33 mouse cellular contexts compared by ENCODE assay signal in the genomic region with DNA sequence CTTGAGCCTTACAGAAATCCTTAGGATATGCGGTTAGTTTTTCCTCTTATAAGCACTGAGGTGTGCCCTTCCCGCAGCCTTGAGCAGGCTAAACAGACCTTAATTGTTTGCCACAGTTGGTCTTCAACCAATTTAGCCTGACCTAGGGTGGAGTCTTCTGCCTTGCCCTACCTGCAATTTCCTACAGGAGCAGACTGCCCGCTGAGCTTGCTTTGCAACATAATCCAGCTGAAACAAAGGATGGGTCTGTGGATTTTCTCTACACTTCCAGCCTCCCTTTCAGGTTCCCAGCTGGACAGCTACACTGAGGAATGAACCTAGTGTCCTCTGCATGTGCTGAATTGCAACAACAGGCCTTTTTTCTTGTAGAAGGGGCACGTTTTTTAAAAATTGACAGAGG. TPM values are rescaled to one million over a fixed set of nuclear protein-coding genes. Genes with fewer than 3 reads are reported as not detected.
DNase-seq lines count a peak whose midpoint lies in the region; ATAC-seq and TF ChIP-seq lines count a peak whose summit lies in the region.
"Had no signal": no experiment of that assay in that cellular context is flagged by ENCODE, and none has a peak within 500 bp of the region (broad histone marks: within the 10 kb centered on the region; RNA-seq: fewer than 3 reads in every experiment).

No protein-coding gene starts in this region.

- TF ChIP-seq EP300 in stomach, postnatal 0 days (optimal IDR thresholded peaks at IDR 0.05): no peak

- peaks cover 26% of the 10 kb centered on the region for H3K4me1 ChIP-seq in forebrain, embryonic 10.5 days
- 0 out of 2 replicates have a peak, but pooled peaks cover 5% of the 10 kb centered on the region for H3K4me1 ChIP-seq in forebrain, embryonic 14.5 days (ENCODE audit: control insufficient read depth, insufficient read depth, low read length)
- no peaks in the 10 kb centered on the region for H3K4me1 ChIP-seq in stomach, postnatal 0 days (replicated peaks; ENCODE audit: control insufficient read depth, insufficient read depth)
- no peaks in the 10 kb centered on the region for H3K4me1 ChIP-seq in liver, embryonic 11.5 days (replicated peaks; ENCODE audit: control insufficient read depth, insufficient read depth, low read length)

- no peak overlapping the region for H3K4me2 ChIP-seq in forebrain, embryonic 14.5 days (ENCODE audit: low read length)
- no peak overlapping the region for H3K4me2 ChIP-seq in stomach, postnatal 0 days (replicated peaks; ENCODE audit: low read depth)
- H3K4me2 ChIP-seq in liver, embryonic 11.5 days: no peak overlapping the region
- H3K4me2 ChIP-seq: embryonic facial prominence, embryonic 13.5 days; forebrain, embryonic 13.5 days; heart, embryonic 12.5 days; heart, embryonic 15.5 days; hindbrain, embryonic 13.5 days; intestine, embryonic 15.5 days had no signal

- DNase-seq in forebrain, embryonic 10.5 days (ENCODE audit: extremely low spot score, low spot score): no peak
- DNase-seq in forebrain, embryonic 14.5 days (ENCODE audit: low spot score): no peak
- DNase-seq in R1 (ENCODE audit: low read depth, low spot score): peak; percentile 97
- DNase-seq in stomach, postnatal 0 days (ENCODE audit: low spot score): no peak
- DNase-seq in liver, embryonic 11.5 days (ENCODE audit: low spot score): no peak
- DNase-seq in frontal cortex, postnatal 10 days (ENCODE audit: low spot score in 2 of 2): no peak
- DNase-seq: adrenal gland, adult 8-10 months; adrenal gland, postnatal 25 days; cerebellum, adult 11-12 months; cerebellum, adult 8-10 months; cerebellum, postnatal 10 days; cerebellum, postnatal 36 days; embryo, embryonic 11 days; forebrain, postnatal 0 days; gastrocnemius, postnatal 25 days; heart, adult 18-20 months; heart, postnatal 10 days; heart, postnatal 36 days had no signal

- H3K9ac ChIP-seq in forebrain, embryonic 14.5 days (ENCODE audit: low read length): no peak overlapping the region
- H3K9ac ChIP-seq in stomach, postnatal 0 days (ENCODE audit: low read length): no peak overlapping the region
- H3K9ac ChIP-seq in liver, embryonic 11.5 days (ENCODE audit: low read depth, low read length): no peak overlapping the region
- H3K9ac ChIP-seq: embryonic facial prominence, embryonic 13.5 days; forebrain, embryonic 13.5 days; forebrain, postnatal 0 days; heart, embryonic 12.5 days; heart, embryonic 15.5 days; hindbrain, embryonic 13.5 days; intestine, embryonic 15.5 days had no signal

- no peaks in the 10 kb centered on the region for H3K9me3 ChIP-seq in forebrain, embryonic 10.5 days
- no peaks in the 10 kb centered on the region for H3K9me3 ChIP-seq in forebrain, embryonic 14.5 days (replicated peaks; ENCODE audit: control insufficient read depth, low read length)
- no peaks in the 10 kb centered on the region for H3K9me3 ChIP-seq in stomach, postnatal 0 days (ENCODE audit: control insufficient read depth, low read length)
- no peaks in the 10 kb centered on the region for H3K9me3 ChIP-seq in liver, embryonic 11.5 days (ENCODE audit: control insufficient read depth, low read length)
- H3K9me3 ChIP-seq: embryonic facial prominence, embryonic 10.5 days; embryonic facial prominence, embryonic 13.5 days; forebrain, embryonic 13.5 days; G1E; heart, embryonic 12.5 days; heart, embryonic 15.5 days; hindbrain, embryonic 10.5 days; hindbrain, embryonic 13.5 days; intestine, embryonic 15.5 days had no signal

- WGBS in forebrain, embryonic 10.5 days: 5% methylated on average over 4 of the region's 4 CpGs
- 10% methylated on average over 4 of the region's 4 CpGs for WGBS in forebrain, embryonic 14.5 days
- 59% methylated on average over 4 of the region's 4 CpGs for WGBS in stomach, postnatal 0 days
- WGBS in liver, embryonic 11.5 days: 51% methylated on average over 4 of the region's 4 CpGs

- TF ChIP-seq CTCF in stomach, postnatal 0 days (IDR thresholded peaks at IDR 0.05; ENCODE audit: low read depth): 0 out of 2 replicates have a peak, but pooled peaks have one; percentile 7

- H3K36me3 ChIP-seq in forebrain, embryonic 10.5 days (replicated peaks): no peaks in the 10 kb centered on the region
- no peaks in the 10 kb centered on the region for H3K36me3 ChIP-seq in forebrain, embryonic 14.5 days (ENCODE audit: control insufficient read depth, insufficient read depth, low read length)
- H3K36me3 ChIP-seq in stomach, postnatal 0 days (ENCODE audit: control insufficient read depth, insufficient read depth, low read length): no peaks in the 10 kb centered on the region
- no peaks in the 10 kb centered on the region for H3K36me3 ChIP-seq in liver, embryonic 11.5 days (ENCODE audit: control insufficient read depth, insufficient read depth, low read length)
- H3K36me3 ChIP-seq: embryonic facial prominence, embryonic 10.5 days; embryonic facial prominence, embryonic 13.5 days; G1E; heart, embryonic 12.5 days; heart, embryonic 15.5 days; hindbrain, embryonic 10.5 days; hindbrain, embryonic 13.5 days; intestine, embryonic 15.5 days had no signal

- no peak for ATAC-seq in forebrain, embryonic 14.5 days
- no peak for ATAC-seq in stomach, postnatal 0 days (ENCODE audit: low FRiP score, low TSS enrichment)
- ATAC-seq in liver, embryonic 11.5 days (replicated peaks; ENCODE audit: low FRiP score): no peak
- ATAC-seq: activated CD4-positive, CD25-positive, alpha-beta regulatory T cell, adult 4 months; forebrain, embryonic 13.5 days; forebrain, postnatal 0 days; hindbrain, embryonic 16.5 days; intestine, embryonic 15.5 days; Patski had no signal

- H3K27ac ChIP-seq in forebrain, embryonic 10.5 days: 0 out of 2 replicates have a peak overlapping the region, but pooled peaks have one; percentile 30
- no peak overlapping the region for H3K27ac ChIP-seq in forebrain, embryonic 14.5 days (ENCODE audit: low read depth, low read length)
- no peak overlapping the region for H3K27ac ChIP-seq in stomach, postnatal 0 days (replicated peaks)
- no peak overlapping the region for H3K27ac ChIP-seq in liver, embryonic 11.5 days (ENCODE audit: low read depth, low read length)
- H3K27ac ChIP-seq: embryonic facial prominence, embryonic 10.5 days; embryonic facial prominence, embryonic 13.5 days; forebrain, embryonic 13.5 days; heart, embryonic 15.5 days; hindbrain, embryonic 13.5 days; intestine, embryonic 15.5 days had no signal

- H3K4me3 ChIP-seq in forebrain, embryonic 10.5 days: no peak overlapping the region
- H3K4me3 ChIP-seq in forebrain, embryonic 14.5 days (ENCODE audit: low read depth, low read length): no peak overlapping the region
- no peak overlapping the region for H3K4me3 ChIP-seq in stomach, postnatal 0 days (ENCODE audit: low read depth, low read length)
- no peak overlapping the region for H3K4me3 ChIP-seq in liver, embryonic 11.5 days (ENCODE audit: low read depth, low read length)
- H3K4me3 ChIP-seq: embryonic facial prominence, embryonic 10.5 days; embryonic facial prominence, embryonic 13.5 days; erythroblast, embryonic 14.5 days; forebrain, embryonic 13.5 days; heart, embryonic 12.5 days; heart, embryonic 15.5 days; hindbrain, embryonic 10.5 days; hindbrain, embryonic 13.5 days; intestine, embryonic 15.5 days had no signal

- H3K27me3 ChIP-seq in forebrain, embryonic 10.5 days (ENCODE audit: poor library complexity, severe bottlenecking): peaks cover 28% of the 10 kb centered on the region
- H3K27me3 ChIP-seq in forebrain, embryonic 14.5 days (replicated peaks; ENCODE audit: control insufficient read depth, insufficient read depth, low read length): no peaks in the 10 kb centered on the region
- H3K27me3 ChIP-seq in stomach, postnatal 0 days (ENCODE audit: control insufficient read depth, insufficient read depth, low read length): no peaks in the 10 kb centered on the region
- no peaks in the 10 kb centered on the region for H3K27me3 ChIP-seq in liver, embryonic 11.5 days (replicated peaks; ENCODE audit: control insufficient read depth, insufficient read depth, low read length)
- H3K27me3 ChIP-seq: embryonic facial prominence, embryonic 13.5 days; forebrain, embryonic 13.5 days; heart, embryonic 12.5 days; heart, embryonic 15.5 days; hindbrain, embryonic 13.5 days; intestine, embryonic 15.5 days had no signal

RNA-seq across cellular contexts. Expression of gene Tmem220, which starts 13.3 kb away (rescaled TPM):
- 0.63 and 0.86 TPM in 2 replicates for polyA plus RNA-seq in forebrain, embryonic 10.5 days (2016; fragmentation: Nextera tagmentation; extraction: Ambion mirVana)
- 0.36 and 0.62 TPM in 2 replicates for polyA plus RNA-seq in forebrain, embryonic 14.5 days (2014; fragmentation: Nextera tagmentation; extraction: Ambion mirVana)
- polyA plus RNA-seq in stomach, postnatal 0 days (2015; fragmentation: Nextera tagmentation; extraction: Ambion mirVana): 3.7 and 4.9 TPM in 2 replicates
- polyA plus RNA-seq in liver, embryonic 11.5 days (2014; fragmentation: Nextera tagmentation; extraction: Ambion mirVana): 1.8 and 1.9 TPM in 2 replicates
- polyA plus RNA-seq: erythroblast, embryonic 14.5 days had no signal

RNA-seq across cellular contexts. Expression of gene Adprm, which starts 40.8 kb away (rescaled TPM):
- polyA plus RNA-seq in forebrain, embryonic 10.5 days (2016; fragmentation: Nextera tagmentation; extraction: Ambion mirVana): 28.5 TPM in 2 replicates
- 35.4 and 38.8 TPM in 2 replicates for polyA plus RNA-seq in forebrain, embryonic 14.5 days (2014; fragmentation: Nextera tagmentation; extraction: Ambion mirVana)
- 17.3 and 17.4 TPM in 2 replicates for polyA plus RNA-seq in stomach, postnatal 0 days (2015; fragmentation: Nextera tagmentation; extraction: Ambion mirVana)
- 17.0 and 18.5 TPM in 2 replicates for polyA plus RNA-seq in liver, embryonic 11.5 days (2014; fragmentation: Nextera tagmentation; extraction: Ambion mirVana)

RNA-seq across cellular contexts. Expression of gene Sco1, which starts 40.8 kb away (rescaled TPM):
- 21.1 and 22.9 TPM in 2 replicates for polyA plus RNA-seq in forebrain, embryonic 10.5 days (2016; fragmentation: Nextera tagmentation; extraction: Ambion mirVana)
- 9.3 and 10.3 TPM in 2 replicates for polyA plus RNA-seq in forebrain, embryonic 14.5 days (2014; fragmentation: Nextera tagmentation; extraction: Ambion mirVana)
- polyA plus RNA-seq in stomach, postnatal 0 days (2015; fragmentation: Nextera tagmentation; extraction: Ambion mirVana): 14.5 and 15.2 TPM in 2 replicates
- polyA plus RNA-seq in liver, embryonic 11.5 days (2014; fragmentation: Nextera tagmentation; extraction: Ambion mirVana): 18.8 and 20.3 TPM in 2 replicates

RNA-seq across cellular contexts. Expression of gene Tmem238l, which starts 55.2 kb away (rescaled TPM):
- not detected in 2 replicates for polyA plus RNA-seq in forebrain, embryonic 10.5 days (2016; fragmentation: Nextera tagmentation; extraction: Ambion mirVana)
- not detected in 2 replicates for polyA plus RNA-seq in forebrain, embryonic 14.5 days (2014; fragmentation: Nextera tagmentation; extraction: Ambion mirVana)
- polyA plus RNA-seq in stomach, postnatal 0 days (2015; fragmentation: Nextera tagmentation; extraction: Ambion mirVana): 21.4 and 24.8 TPM in 2 replicates
- polyA plus RNA-seq in liver, embryonic 11.5 days (2014; fragmentation: Nextera tagmentation; extraction: Ambion mirVana): not detected in 2 replicates
- polyA plus RNA-seq: activated CD4-positive, CD25-positive, alpha-beta regulatory T cell, adult 4 months; cortical plate, adult 2 months; embryonic facial prominence, embryonic 10.5 days; embryonic facial prominence, embryonic 13.5 days; erythroblast, embryonic 14.5 days; forebrain, embryonic 13.5 days; forebrain, postnatal 0 days; frontal cortex, adult 2 months; G1E; heart, embryonic 12.5 days; hindbrain, embryonic 10.5 days; hindbrain, embryonic 13.5 days; hindbrain, embryonic 16.5 days; Patski had no signal
